Mouse (Mus musculus) liver, postnatal 0 days (tissue): ENCODE results near the gene Cdk1.

ENCODE experiments used
- CTCF ChIP-seq: sonication (generic); IDR thresholded peaks from 2 replicates; pipeline ENCODE4 v1.5.1; 2016; ENCODE audit warnings: antibody characterized with exemption, low read depth
- EP300 ChIP-seq: IDR thresholded peaks from 2 replicates; pipeline ENCODE4 v1.6.1; 2016; ENCODE audit warnings: antibody characterized with exemption, low read depth, mild to moderate bottlenecking

DNA sequence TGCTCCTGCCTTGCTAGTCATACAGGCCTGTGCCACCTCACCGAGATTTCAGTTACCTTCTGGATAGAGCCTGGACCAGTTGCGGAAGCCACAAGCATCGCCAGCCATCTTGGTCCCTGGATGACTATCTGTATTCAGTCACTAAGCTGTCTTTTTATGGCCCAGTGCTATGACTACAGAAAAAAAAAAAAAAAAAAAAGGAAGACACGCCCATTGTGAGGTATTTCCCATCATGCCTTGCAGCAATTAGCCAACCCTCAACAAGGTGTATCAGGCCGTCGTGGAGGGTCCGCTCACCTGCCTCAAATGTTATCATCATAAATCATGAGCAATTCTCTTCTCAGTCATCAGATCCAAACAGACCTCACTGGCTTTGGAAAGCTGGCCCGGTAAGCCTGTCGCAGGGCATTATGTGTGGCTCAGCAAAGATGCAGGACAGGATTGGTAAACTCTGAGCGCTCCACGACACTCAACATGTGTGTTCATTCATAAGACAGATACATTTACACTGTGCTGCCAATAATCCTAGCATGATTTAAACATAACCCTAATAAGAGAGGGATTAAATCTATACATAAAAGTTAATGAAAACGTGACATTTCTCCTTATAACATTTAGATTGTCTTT, 24.6 kb downstream of the Cdk1 start:
- TF ChIP-seq CTCF (no peak), EP300 (no peak)
